Mouse (Mus musculus): ENCODE results near the gene Pde10a.

- TF ChIP-seq POLR2A (IDR thresholded peaks at IDR 0.05; ENCODE audit: borderline replicate concordance, low read depth, low read length) (no peak), CTCF (IDR thresholded peaks at IDR 0.05; ENCODE audit: low read depth, low read length) (no peak)
Observed at GRCm38 (mm10) chr17:8642356-8642755, 117.2 kb downstream of the Pde10a start.
